In genomic region chr11:67072615-67073130, GRCm38 (mm10) we compare ENCODE assay signal across 17 mouse cellular contexts. TPM values are rescaled to one million over a fixed set of nuclear protein-coding genes. Genes with fewer than 3 reads are reported as not detected.
"Had no signal": no experiment of that assay in that cellular context is flagged by ENCODE, and none has a peak within 500 bp of the region (broad histone marks: within the 10 kb centered on the region; RNA-seq: fewer than 3 reads in every experiment).

No protein-coding gene starts in this region.

- H3K9me3 ChIP-seq: limb, embryonic 10.5 days; liver, embryonic 15.5 days; stomach, embryonic 15.5 days had no signal

- ATAC-seq: lung, postnatal 0 days; midbrain, embryonic 16.5 days had no signal

- H3K4me1 ChIP-seq: liver, embryonic 15.5 days; stomach, embryonic 15.5 days had no signal

- H3K27ac ChIP-seq: left cerebral cortex, adult 2 months; limb, embryonic 10.5 days; liver, embryonic 15.5 days; stomach, embryonic 15.5 days had no signal

- H3K27me3 ChIP-seq: liver, embryonic 15.5 days; stomach, embryonic 15.5 days had no signal

- H3K36me3 ChIP-seq: liver, embryonic 15.5 days; stomach, embryonic 15.5 days had no signal

- H3K4me3 ChIP-seq: left cerebral cortex, adult 2 months; limb, embryonic 10.5 days; liver, embryonic 15.5 days; megakaryocyte, embryonic 14.5 days; stomach, embryonic 15.5 days had no signal

- DNase-seq: kidney, postnatal 25 days; lung, adult 2 months; lung, postnatal 4 days; right cerebral cortex, postnatal 4 days; thymus, adult 2 months; thymus, postnatal 25 days had no signal

- H3K4me2 ChIP-seq: liver, embryonic 11.5 days; liver, embryonic 15.5 days; midbrain, embryonic 11.5 days; stomach, embryonic 15.5 days had no signal

- H3K9ac ChIP-seq: liver, embryonic 15.5 days; stomach, embryonic 15.5 days had no signal

RNA-seq across cellular contexts. Expression of gene Myh3, which starts 5.4 kb away (rescaled TPM):
- polyA plus RNA-seq: spleen, adult 2 months; urinary bladder, adult 2 months had no signal
